Mouse (Mus musculus) testis, adult 2 months (tissue): ENCODE measurements around the gene Gzma.

ENCODE experiments used
- CTCF ChIP-seq: fragments of 200-500 bp; IDR thresholded peaks from 2 replicates; pipeline ENCODE4 v1.5.1; 2012; ENCODE audit warnings: low read depth, mild to moderate bottlenecking, inconsistent platforms, low read length, moderate library complexity; ENCODE audit not compliant: control insufficient read depth, insufficient read depth, insufficient replicate concordance
- POLR2A ChIP-seq: fragments of 200-500 bp; IDR thresholded peaks from 2 replicates; pipeline ENCODE4 v1.6.1; 2012; ENCODE audit warnings: low read depth, mild to moderate bottlenecking, inconsistent platforms, low read length, moderate library complexity; ENCODE audit not compliant: control insufficient read depth

DNA sequence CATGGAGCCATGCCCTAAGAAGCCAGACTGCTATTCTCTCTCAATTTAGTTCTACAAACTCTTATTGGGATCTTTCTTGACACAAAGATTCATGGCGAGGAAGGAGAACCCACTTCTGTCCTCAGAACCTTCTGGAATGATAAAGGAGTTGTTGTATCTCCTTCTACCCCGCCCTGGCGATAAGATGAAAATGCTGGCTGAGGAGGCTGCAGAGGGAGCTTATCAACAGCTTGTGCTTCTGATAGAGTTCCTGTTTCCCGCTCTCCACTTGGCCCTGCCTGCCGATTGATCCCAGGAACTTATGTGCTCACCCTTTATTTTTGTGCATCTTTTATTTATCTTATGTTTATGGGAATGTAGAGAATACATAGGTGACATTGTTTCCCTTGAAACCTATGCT lies 16.0 kb downstream of the Gzma start:
- no peak for TF ChIP-seq CTCF
- TF ChIP-seq POLR2A, result no peak
